Mouse (Mus musculus): ENCODE results near the gene Cmah.

DNA sequence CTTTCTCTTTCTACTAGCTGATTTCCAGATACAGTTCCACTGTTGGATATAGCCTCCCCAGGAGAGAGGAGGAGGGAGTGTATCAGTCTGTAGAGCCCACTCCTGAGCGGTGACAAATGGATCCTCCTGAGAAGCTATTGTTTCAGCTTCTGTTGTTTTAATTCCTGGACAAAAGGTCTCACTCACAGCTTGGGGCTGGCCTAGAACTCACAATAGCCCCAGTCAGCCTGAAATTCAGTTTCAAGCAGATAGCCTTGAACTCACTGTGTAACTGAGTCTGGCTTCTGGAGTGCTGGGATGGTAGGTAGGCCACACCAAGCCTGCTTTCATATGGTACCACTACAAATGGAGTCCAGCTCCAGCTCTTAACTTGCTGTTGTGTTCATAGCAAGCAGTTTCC, 32.0 kb downstream of the Cmah start:
- TF ChIP-seq CTCF (IDR thresholded peaks at IDR 0.05; ENCODE audit: borderline replicate concordance, insufficient read depth, low read length) (no peak), POLR2A (IDR thresholded peaks at IDR 0.05; ENCODE audit: low read depth, low read length) (no peak)
